Mouse (Mus musculus) lung, postnatal 0 days (tissue): Measurements from ENCODE around the gene Gnb1l. TPM values are rescaled to one million over a fixed set of nuclear protein-coding genes. Genes with fewer than 3 reads are reported as not detected.
A peak's percentile ranks its signal among the peaks of the same experiment; 100 is the strongest.

ENCODE experiments used
- ATAC-seq: fragments of 200-750 bp; cut with Nextera tagmentation; 2 replicates; pipeline ENCODE4 v1.8.0; 2017; ENCODE audit warnings: moderate library complexity
- DNase-seq: peaks from one replicate; pipeline ENCODE4 v3.0.0-alpha.2; 2016; ENCODE audit warnings: low spot score
- H3K27ac ChIP-seq: fragments of 300-500 bp; sonication (generic); 2 replicates; pipeline ENCODE4 v1.5.1; 2014; ENCODE audit warnings: antibody characterized with exemption, mild to moderate bottlenecking, low read length, mixed read lengths
- H3K27me3 ChIP-seq: fragments of 300-500 bp; sonication (generic); replicated peaks from 2 replicates; pipeline ENCODE4 v1.6.1; 2014; ENCODE audit warnings: low read length, mixed read lengths; ENCODE audit not compliant: insufficient read depth
- H3K36me3 ChIP-seq: fragments of 300-500 bp; sonication (generic); 2 replicates; pipeline ENCODE4 v1.6.1; 2014; ENCODE audit warnings: low read length, mixed read lengths; ENCODE audit not compliant: insufficient read depth
- H3K4me1 ChIP-seq: fragments of 300-500 bp; sonication (generic); 2 replicates; pipeline ENCODE4 v1.6.1; 2014; ENCODE audit warnings: antibody characterized with exemption, low read depth, low read length, mixed read lengths; ENCODE audit not compliant: insufficient read depth
- H3K4me2 ChIP-seq: fragments of 300-500 bp; sonication (generic); replicated peaks from 2 replicates; pipeline ENCODE4 v1.6.1; 2014; ENCODE audit warnings: low read depth, mild to moderate bottlenecking, low read length, moderate library complexity, mixed read lengths
- H3K4me3 ChIP-seq: fragments of 300-500 bp; sonication (generic); 2 replicates; pipeline ENCODE4 v1.5.1; 2014; ENCODE audit warnings: low read depth, low read length
- H3K9ac ChIP-seq: fragments of 300-500 bp; sonication (generic); replicated peaks from 2 replicates; pipeline ENCODE4 v1.6.1; 2014; ENCODE audit warnings: low read depth, mild to moderate bottlenecking
- H3K9me3 ChIP-seq: fragments of 300-500 bp; sonication (generic); 2 replicates; pipeline ENCODE4 v1.6.1; 2016; ENCODE audit warnings: low read length, mixed read lengths
- CTCF ChIP-seq: IDR thresholded peaks from 2 replicates; pipeline ENCODE4 v1.5.1; 2016; ENCODE audit warnings: antibody characterized with exemption, mild to moderate bottlenecking
- EP300 ChIP-seq: IDR thresholded peaks from 2 replicates; pipeline ENCODE4 v1.6.1; 2016; ENCODE audit warnings: antibody characterized with exemption, mild to moderate bottlenecking, control low read depth
- WGBS: fragments of 180-500 bp; shearing (Covaris S2); extraction: QIAGEN DNeasy Blood & Tissue Kit; methylation state at CpG from one replicate; pipeline ENCODE4 v1.1.7; 2014; 5-methylcytosine and 5-hydroxymethylcytosine counted together
- polyA plus RNA-seq: library from polyadenylated mRNA; unstranded; fragments of >200 nt; fragmentation: Nextera tagmentation; extraction: Ambion mirVana; gene quantifications from 2 replicates; pipeline ENCODE4 v1.2.1, GENCODE M21; 2015

Gnb1l gene
- polyA plus RNA-seq, 1 experiment from 2014 or later, result 8.4 TPM

DNA sequence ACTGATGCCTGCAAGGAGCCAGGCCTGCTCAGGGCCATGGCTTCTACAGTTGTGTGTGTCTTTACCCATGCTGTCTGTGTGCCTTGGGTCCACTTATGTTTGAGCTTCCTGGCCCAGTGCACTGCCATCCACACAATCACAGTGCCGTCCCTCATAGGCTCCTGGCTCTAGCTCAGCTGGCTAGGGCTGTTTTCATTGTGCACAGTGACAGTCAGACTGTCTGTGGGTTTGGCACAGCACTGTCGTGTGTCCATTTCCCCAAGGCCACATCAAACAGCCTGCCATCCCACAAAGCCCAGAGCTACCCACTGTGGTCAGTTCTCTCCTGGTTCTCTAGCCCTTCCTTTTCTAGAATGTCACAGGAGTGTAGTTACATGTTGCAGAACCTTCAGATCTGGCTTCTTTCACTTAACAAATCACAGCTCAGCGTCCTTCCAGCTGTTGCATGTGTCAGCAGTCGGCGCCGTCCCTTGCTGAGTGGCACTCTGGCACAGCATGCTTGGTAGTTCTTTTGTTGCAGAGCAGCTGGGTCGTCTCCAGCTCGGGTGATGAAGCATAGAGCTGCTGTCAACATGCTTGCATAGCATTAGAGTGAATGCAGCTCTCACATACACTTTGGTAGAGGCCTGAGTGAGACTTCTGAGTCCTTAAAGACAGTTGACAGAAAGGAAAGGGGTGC is 44.8 kb downstream of the Gnb1l start:
- Histone ChIP-seq H3K9me3 (no peaks in the 10 kb centered on the region), H3K27ac (no peak overlapping the region), H3K27me3 (no peaks in the 10 kb centered on the region), H3K36me3 (no peaks in the 10 kb centered on the region), H3K4me2 (no peak overlapping the region), H3K4me1 (no peaks in the 10 kb centered on the region), H3K4me3 (no peak overlapping the region), H3K9ac (no peak overlapping the region)
- DNase-seq (peak; percentile 75), ATAC-seq (peak; percentile 83)
- WGBS, result 40% methylated on average over 8 of the region's 8 CpGs
- TF ChIP-seq EP300 (no peak), CTCF (no peak)

DNA sequence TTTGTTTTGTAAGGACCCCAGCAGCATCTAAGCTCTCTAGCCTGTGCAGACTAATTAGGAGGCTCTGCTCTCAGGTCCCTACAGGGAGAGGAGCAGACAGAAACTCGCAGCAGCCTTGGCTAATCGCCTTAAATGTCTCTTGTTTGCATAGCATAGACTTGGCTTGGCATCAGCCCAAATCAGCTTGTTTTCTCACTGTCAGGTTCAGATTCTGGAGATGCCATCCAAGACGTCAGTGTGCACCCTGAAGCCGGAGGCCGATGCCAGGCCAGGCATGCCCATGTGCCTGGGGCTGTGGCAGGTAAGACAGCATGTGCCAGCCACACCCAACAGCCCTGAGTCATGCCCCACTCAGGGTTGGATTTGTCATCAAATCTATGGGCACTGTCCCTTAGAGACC is 49.4 kb downstream of the Gnb1l start:
- H3K36me3 ChIP-seq, result no peaks in the 10 kb centered on the region

DNA sequence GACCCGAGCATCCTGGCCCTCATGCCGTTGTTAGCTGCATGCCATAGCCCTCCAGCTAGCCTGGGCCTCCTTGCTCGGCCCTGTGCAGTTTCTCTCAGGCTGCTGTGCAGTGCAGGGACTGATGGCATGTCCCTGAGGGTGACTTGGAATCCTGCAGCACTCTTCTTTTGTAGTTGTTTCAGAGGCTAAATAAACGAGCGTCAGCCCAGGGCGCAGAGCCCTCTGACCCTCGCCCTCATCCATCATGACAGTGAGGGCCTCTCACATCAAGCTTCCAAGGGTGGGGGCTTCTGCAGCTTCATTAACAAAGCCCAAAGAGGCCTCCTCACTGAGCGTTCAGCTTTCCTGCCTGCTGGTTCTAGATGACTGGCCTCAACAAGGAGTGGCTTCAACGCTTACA is 53.1 kb downstream of the Gnb1l start:
- TF ChIP-seq CTCF (no peak), EP300 (no peak)
- WGBS, result 30% methylated on average over 9 of the region's 9 CpGs
- H3K27ac ChIP-seq, result no peak overlapping the region
- no peak for ATAC-seq
- H3K36me3 ChIP-seq, result no peaks in the 10 kb centered on the region
- H3K4me3 ChIP-seq, result no peak overlapping the region
- no peaks in the 10 kb centered on the region for H3K9me3 ChIP-seq
- H3K27me3 ChIP-seq, result no peaks in the 10 kb centered on the region
- H3K4me2 ChIP-seq, result no peak overlapping the region
- H3K9ac ChIP-seq, result no peak overlapping the region
- no peaks in the 10 kb centered on the region for H3K4me1 ChIP-seq
- DNase-seq, result no peak

More for the DNA sequence above, 49.4 kb downstream of the Gnb1l start:
- H3K27ac ChIP-seq, result no peak overlapping the region
- no peaks in the 10 kb centered on the region for H3K9me3 ChIP-seq
- H3K4me2 ChIP-seq, result no peak overlapping the region
- H3K27me3 ChIP-seq, result no peaks in the 10 kb centered on the region
- H3K4me1 ChIP-seq, result no peaks in the 10 kb centered on the region
- H3K9ac ChIP-seq, result no peak overlapping the region
- no peak for ATAC-seq
- DNase-seq, result no peak
- WGBS, result 54% methylated on average over 5 of the region's 5 CpGs
- no peak overlapping the region for H3K4me3 ChIP-seq
- TF ChIP-seq EP300 (no peak), CTCF (no peak)

DNA sequence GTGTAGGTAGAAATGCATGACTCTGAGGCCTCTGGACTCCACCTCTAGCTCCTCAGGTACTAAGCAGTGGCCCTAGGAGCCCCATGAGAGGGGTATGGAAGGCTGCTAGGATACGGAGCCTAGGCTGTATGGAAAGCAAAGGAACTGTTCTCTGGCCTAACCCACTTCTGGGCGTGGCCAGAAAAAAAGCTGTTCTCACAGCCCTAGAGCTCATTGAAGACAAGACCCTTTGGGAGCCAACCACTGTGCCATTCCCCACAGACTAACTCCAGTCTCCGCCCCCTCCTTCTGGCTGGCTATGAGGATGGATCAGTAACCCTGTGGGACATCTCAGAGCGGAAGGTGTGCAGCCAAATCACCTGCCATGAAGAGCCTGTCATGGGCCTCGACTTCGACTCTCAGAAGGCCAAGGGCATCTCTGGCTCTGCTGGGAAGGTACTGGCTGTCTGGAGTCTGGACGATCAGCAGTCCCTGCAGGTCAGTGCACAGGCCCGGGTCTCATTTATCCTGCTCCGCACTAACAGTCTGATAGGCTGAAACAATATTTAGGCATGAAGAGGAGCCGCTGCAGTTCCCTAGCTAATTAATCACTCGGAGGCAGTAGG is 53.7 kb downstream of the Gnb1l start:
- DNase-seq, result no peak
- Histone ChIP-seq H3K4me3 (no peak overlapping the region), H3K36me3 (no peaks in the 10 kb centered on the region), H3K27me3 (no peaks in the 10 kb centered on the region), H3K4me2 (no peak overlapping the region), H3K9ac (no peak overlapping the region), H3K27ac (no peak overlapping the region), H3K4me1 (no peaks in the 10 kb centered on the region), H3K9me3 (no peaks in the 10 kb centered on the region)
- TF ChIP-seq CTCF (no peak), EP300 (no peak)
- 55% methylated on average over 11 of the region's 11 CpGs for WGBS
- ATAC-seq, result no peak

DNA sequence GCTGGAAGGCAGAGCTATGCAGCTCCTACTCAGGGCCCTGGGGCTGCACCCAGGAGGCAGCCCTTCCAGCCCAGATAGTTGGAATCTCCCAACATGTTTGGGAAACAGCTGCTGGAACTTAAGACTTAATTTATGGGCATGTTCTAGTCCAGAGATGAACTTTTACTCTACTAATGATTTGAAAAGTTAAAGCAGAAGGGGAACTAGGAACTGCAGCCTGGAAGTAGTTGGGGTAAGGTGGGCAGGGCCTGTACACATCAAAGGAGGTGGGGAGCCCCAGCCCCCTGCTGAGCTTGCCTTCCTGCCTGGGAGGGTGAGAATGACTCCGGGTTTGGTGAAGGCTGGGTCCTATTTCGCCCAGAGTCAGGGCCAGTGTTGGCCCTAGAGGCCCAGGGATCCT is 56.2 kb downstream of the Gnb1l start:
- no peak overlapping the region for H3K4me2 ChIP-seq
- no peak overlapping the region for H3K4me3 ChIP-seq
- no peaks in the 10 kb centered on the region for H3K27me3 ChIP-seq
- no peak overlapping the region for H3K27ac ChIP-seq
- no peak overlapping the region for H3K9ac ChIP-seq
- ATAC-seq (no peak), DNase-seq (no peak)
- H3K9me3 ChIP-seq, result no peaks in the 10 kb centered on the region
- H3K36me3 ChIP-seq, result no peaks in the 10 kb centered on the region
- TF ChIP-seq CTCF, result no peak
- TF ChIP-seq EP300, result no peak
- H3K4me1 ChIP-seq, result no peaks in the 10 kb centered on the region
- 55% methylated on average over 2 of the region's 2 CpGs for WGBS

DNA sequence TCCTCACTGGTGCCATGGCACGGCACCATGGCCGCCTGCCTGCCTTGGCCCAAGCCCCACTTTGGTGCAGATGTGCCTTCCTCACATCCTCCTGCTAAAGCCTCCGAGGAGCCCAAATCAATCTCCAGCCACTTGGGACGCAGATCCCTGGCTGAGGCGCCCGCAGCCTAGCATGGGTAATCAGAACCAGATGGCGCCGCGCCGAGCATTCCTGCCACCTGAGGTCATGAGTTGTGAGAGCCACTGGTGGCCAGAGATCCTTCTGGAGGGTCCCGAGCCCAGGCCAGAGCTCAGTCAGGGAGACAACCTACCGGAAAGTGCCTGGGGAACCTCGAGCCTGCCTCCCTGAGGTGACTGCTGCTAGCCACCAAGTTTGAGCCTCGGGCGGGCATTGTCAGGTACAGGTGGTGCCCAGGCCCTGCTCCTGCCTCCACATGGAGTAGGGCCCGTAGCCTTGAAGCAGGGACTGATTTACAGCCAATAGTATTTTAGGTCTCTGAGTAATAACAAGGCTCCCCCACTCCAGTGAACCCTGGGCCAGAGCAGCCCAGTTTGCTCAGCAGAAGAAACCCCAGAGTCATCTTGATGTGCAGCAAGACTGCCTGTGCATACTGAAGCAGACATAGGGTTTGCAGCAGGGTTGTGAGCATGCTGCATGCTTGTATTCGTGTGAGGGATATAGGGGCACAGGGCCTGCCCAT is 56.9 kb downstream of the Gnb1l start:
- no peak for ATAC-seq
- no peak overlapping the region for H3K27ac ChIP-seq
- no peak for DNase-seq
- H3K27me3 ChIP-seq, result no peaks in the 10 kb centered on the region
- no peaks in the 10 kb centered on the region for H3K9me3 ChIP-seq
- no peak for TF ChIP-seq EP300
- TF ChIP-seq CTCF, result no peak
- H3K4me3 ChIP-seq, result no peak overlapping the region
- H3K4me1 ChIP-seq, result no peaks in the 10 kb centered on the region
- H3K4me2 ChIP-seq, result no peak overlapping the region
- H3K36me3 ChIP-seq, result no peaks in the 10 kb centered on the region
- no peak overlapping the region for H3K9ac ChIP-seq
- 56% methylated on average over 17 of the region's 17 CpGs for WGBS
